Mouse (Mus musculus): ENCODE data around the gene Arl8b.

DNA sequence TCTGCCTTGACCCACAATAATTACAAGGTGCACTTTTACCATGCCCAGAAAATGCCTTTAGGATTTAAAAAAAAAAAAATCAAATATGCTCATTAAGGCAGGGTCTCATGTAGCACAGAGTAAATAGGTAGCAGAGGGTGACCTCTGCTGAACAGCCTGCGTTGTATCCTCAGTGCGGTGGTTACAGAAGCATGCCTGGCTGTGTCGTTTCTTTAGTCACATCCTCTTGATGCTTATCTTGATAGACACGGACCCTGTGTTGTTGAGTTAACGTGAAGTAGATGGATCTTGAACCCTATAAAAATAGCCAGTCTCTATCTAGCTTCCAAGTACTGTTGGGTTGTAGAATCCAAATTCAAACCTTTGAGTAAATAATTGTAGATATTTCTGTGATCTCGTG lies 50.1 kb downstream of the Arl8b start:
- TF ChIP-seq CTCF (IDR thresholded peaks at IDR 0.05; ENCODE audit: control insufficient read depth, insufficient read depth, low read length) (no peak), POLR2A (IDR thresholded peaks at IDR 0.05; ENCODE audit: borderline replicate concordance, control insufficient read depth, low read depth, low read length) (no peak)
